Mouse (Mus musculus): Measurements from ENCODE around the gene Tnni3. TPM values are rescaled to one million over a fixed set of nuclear protein-coding genes. Genes with fewer than 3 reads are reported as not detected.
A peak's percentile ranks its signal among the peaks of the same experiment; 100 is the strongest.

The Tnni3 gene
- polyA plus RNA-seq, 1 experiment from 2014 or later = 3.3 TPM

GRCm38 (mm10) chr7:4492284-4493224 is 31.5 kb downstream of the Tnni3 start:
- Histone ChIP-seq H3K27ac (replicated peaks) (no peak overlapping the region), H3K4me3 (no peak overlapping the region), H3K36me3 (peaks cover 79% of the 10 kb centered on the region), H3K27me3 (no peaks in the 10 kb centered on the region), H3K4me2 (replicated peaks) (no peak overlapping the region), H3K9me3 (no peaks in the 10 kb centered on the region), H3K4me1 (peaks cover 3% of the 10 kb centered on the region; the same call in 1 of the 2 replicates), H3K9ac (replicated peaks) (no peak overlapping the region)
- ATAC-seq (ENCODE audit: low FRiP score, low read depth) = no peak
- WGBS = 93% methylated on average over 13 of the region's 13 CpGs

DNA sequence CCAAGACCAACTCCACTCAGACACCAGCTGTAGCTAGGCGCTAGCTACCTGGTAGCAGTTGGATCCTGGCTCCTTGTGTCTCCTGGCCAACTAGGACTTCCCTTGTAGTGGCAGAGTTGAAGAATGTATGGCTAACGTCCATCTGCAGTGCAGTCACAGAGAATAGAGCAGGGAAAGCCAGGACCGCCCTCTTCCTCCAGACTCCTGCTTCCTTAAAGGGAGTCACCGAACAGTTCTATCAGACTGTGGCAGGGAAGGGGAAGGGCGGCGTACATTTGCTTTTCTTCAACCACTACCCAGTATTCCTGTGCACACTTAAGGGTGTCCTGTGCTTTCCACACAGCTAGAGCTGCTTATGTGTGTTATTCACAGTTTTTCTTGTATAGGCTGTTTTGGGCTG is 32.7 kb downstream of the Tnni3 start:
- peaks cover 78% of the 10 kb centered on the region for H3K36me3 ChIP-seq
- H3K27me3 ChIP-seq = no peaks in the 10 kb centered on the region
- no peak for ATAC-seq (ENCODE audit: low FRiP score, low read depth)
- H3K9me3 ChIP-seq = no peaks in the 10 kb centered on the region
- 91% methylated on average over 6 of the region's 6 CpGs for WGBS
- H3K4me2 ChIP-seq (replicated peaks) = no peak overlapping the region
- no peak overlapping the region for H3K9ac ChIP-seq (replicated peaks)
- H3K27ac ChIP-seq (replicated peaks) = no peak overlapping the region
- no peaks in the 10 kb centered on the region for H3K4me1 ChIP-seq
- no peak overlapping the region for H3K4me3 ChIP-seq

DNA sequence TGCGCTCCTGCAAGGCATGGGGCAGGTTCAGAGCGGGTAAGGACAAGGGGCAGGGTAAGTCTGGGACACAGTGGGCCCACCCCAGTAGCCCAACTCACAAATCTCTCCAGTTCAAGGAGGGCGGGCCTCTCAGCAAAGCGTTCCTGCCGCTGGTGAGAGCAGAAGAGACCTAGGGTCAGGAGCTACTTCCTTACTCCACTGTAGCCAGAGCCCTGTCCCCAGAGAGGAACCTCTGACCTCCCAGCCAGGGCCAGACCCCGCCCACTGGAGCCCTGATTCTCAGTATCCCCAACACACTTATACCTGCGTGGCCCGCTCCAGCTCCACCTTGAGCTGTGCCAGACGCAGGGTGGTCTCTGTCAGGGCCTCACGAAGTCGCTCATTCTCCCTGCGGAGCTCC is 41.7 kb downstream of the Tnni3 start:
- Histone ChIP-seq H3K4me2 (replicated peaks) (no peak overlapping the region), H3K9ac (replicated peaks) (no peak overlapping the region), H3K27me3 (peaks cover 16% of the 10 kb centered on the region; the same call in 1 of the 2 replicates), H3K4me1 (peaks cover 18% of the 10 kb centered on the region), H3K27ac (replicated peaks) (no peak overlapping the region), H3K4me3 (no peak overlapping the region), H3K9me3 (no peaks in the 10 kb centered on the region), H3K36me3 (peaks cover 66% of the 10 kb centered on the region)
- no peak for ATAC-seq (ENCODE audit: low FRiP score, low read depth)
- 91% methylated on average over 12 of the region's 12 CpGs for WGBS

DNA sequence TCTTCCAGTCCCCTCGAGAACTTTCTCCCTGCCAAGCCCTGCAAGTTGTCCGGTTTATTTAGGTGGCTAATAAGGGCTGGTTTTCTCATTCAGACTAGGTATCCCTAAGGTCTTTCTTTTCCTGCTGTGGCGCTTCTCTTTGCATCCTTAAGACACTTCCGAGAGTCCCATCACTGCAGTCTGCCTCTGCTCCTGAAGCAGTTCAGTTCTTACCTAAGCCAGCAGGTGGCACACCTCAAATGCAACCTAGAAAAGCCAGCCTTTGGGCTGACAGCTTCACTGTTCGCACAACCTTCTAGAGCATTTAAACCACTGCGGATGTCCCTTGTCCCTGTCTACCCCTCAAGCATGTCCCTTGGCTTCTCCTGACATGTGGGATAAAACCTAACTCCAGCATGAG is 44.4 kb downstream of the Tnni3 start:
- H3K4me3 ChIP-seq = no peak overlapping the region
- H3K9ac ChIP-seq (replicated peaks) = no peak overlapping the region
- WGBS = 28% methylated on average over 6 of the region's 6 CpGs
- peaks cover 40% of the 10 kb centered on the region for H3K36me3 ChIP-seq
- H3K9me3 ChIP-seq = no peaks in the 10 kb centered on the region
- no peak overlapping the region for H3K27ac ChIP-seq (replicated peaks)
- no peak for ATAC-seq (ENCODE audit: low FRiP score, low read depth)
- peaks cover 37% of the 10 kb centered on the region for H3K27me3 ChIP-seq
- H3K4me1 ChIP-seq = peaks cover 18% of the 10 kb centered on the region
- no peak overlapping the region for H3K4me2 ChIP-seq (replicated peaks)

GRCm38 (mm10) chr7:4478796-4479291 is 45.2 kb downstream of the Tnni3 start:
- Histone ChIP-seq H3K4me2 (replicated peaks) (peak overlapping the region; percentile 78), H3K27me3 (peaks cover 45% of the 10 kb centered on the region), H3K9me3 (no peaks in the 10 kb centered on the region), H3K36me3 (peaks cover 32% of the 10 kb centered on the region), H3K27ac (replicated peaks) (peak overlapping the region; percentile 87), H3K4me3 (peak overlapping the region; percentile 51), H3K9ac (replicated peaks) (peak overlapping the region; percentile 58), H3K4me1 (peaks cover 18% of the 10 kb centered on the region)
- peak; percentile 7 for ATAC-seq (ENCODE audit: low FRiP score, low read depth)
- WGBS = 1% methylated on average over 16 of the region's 16 CpGs

DNA sequence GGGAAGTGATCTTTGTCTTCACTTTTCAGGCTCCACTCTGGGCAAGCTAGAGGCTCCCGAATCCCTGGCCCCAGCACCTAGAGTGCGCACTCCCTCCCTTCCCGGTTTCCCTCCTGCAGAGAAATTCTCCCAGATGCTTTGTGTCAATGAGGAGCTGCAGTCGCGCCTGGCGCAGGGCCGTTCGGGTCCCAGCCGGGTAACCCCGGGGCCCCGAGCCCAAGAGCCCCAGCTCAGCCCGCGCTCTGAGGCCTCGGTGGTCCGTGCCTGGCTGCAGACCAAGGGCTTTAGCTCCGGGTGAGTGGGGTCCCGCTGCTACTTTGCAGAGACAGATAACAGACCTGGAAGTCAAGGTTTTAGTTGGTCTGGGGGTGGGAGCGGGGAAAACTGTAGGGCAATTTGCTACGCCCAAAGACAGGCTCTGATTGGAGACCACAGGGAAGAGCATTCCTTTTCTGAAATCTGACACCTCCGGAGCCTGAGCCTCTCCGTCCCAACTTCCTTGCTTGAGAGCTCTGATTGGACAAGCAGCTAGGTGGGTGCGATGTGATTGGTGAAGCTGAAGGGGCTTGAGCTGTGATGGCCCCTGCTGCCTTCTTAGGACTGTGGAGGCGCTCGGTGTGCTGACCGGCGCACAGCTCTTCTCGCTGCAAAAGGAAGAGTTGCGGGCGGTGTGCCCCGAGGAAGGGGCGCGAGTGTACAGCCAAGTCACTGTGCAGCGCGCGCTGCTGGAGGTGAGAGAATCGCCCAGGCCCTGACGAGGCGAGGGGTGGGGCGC is 45.8 kb downstream of the Tnni3 start:
- peaks cover 25% of the 10 kb centered on the region for H3K36me3 ChIP-seq
- H3K4me3 ChIP-seq = peak overlapping the region; percentile 51
- peak overlapping the region; percentile 78 for H3K4me2 ChIP-seq (replicated peaks)
- H3K4me1 ChIP-seq = peaks cover 18% of the 10 kb centered on the region
- H3K9ac ChIP-seq (replicated peaks) = peak overlapping the region; percentile 68
- peak; percentile 99 for ATAC-seq (ENCODE audit: low FRiP score, low read depth)
- peaks cover 51% of the 10 kb centered on the region for H3K27me3 ChIP-seq
- no peaks in the 10 kb centered on the region for H3K9me3 ChIP-seq
- WGBS = under 1% methylated on average over 39 of the region's 39 CpGs
- peak overlapping the region; percentile 87 for H3K27ac ChIP-seq (replicated peaks)

DNA sequence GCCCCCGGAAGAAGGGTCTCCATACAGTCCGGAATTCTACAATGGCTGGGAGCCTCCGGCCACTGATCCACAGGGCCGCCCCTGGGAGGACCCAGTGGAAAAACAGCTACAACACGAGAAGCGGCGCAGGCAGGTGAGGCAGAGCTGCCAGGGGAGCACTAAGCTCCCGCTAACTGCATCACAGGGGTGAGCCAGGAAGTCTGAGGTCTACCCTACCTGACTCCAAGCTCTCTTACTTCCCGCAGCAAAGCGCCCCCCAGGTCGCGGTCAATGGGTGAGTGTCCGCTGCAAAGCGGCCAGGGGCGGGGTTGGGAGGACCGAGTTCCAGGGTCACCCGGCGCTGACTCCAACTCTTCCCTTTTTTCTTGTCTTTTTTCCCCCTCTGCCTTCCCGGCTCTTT is 50.1 kb downstream of the Tnni3 start:
- H3K4me3 ChIP-seq = no peak overlapping the region
- H3K4me1 ChIP-seq = peaks cover 12% of the 10 kb centered on the region
- H3K9me3 ChIP-seq = no peaks in the 10 kb centered on the region
- no peaks in the 10 kb centered on the region for H3K36me3 ChIP-seq
- no peak overlapping the region for H3K4me2 ChIP-seq (replicated peaks)
- peaks cover 82% of the 10 kb centered on the region for H3K27me3 ChIP-seq
- WGBS = 16% methylated on average over 19 of the region's 19 CpGs
- no peak overlapping the region for H3K27ac ChIP-seq (replicated peaks)
- ATAC-seq (ENCODE audit: low FRiP score, low read depth) = no peak
- no peak overlapping the region for H3K9ac ChIP-seq (replicated peaks)

- Histone ChIP-seq H3K9ac (replicated peaks) (no peak overlapping the region), H3K27me3 (peaks cover 77% of the 10 kb centered on the region)
- peak; percentile 83 for ATAC-seq (ENCODE audit: low FRiP score, low read depth)
Observed at GRCm38 (mm10) chr7:4471179-4471555, 52.9 kb downstream of the Tnni3 start.

GRCm38 (mm10) chr7:4470275-4471178 is 53.5 kb downstream of the Tnni3 start:
- Histone ChIP-seq H3K9me3 (no peaks in the 10 kb centered on the region), H3K4me1 (no peaks in the 10 kb centered on the region; the same call in 1 of the 2 replicates), H3K27ac (replicated peaks) (no peak overlapping the region), H3K4me2 (replicated peaks) (peak overlapping the region; percentile 55), H3K27me3 (peaks cover 71% of the 10 kb centered on the region), H3K9ac (replicated peaks) (peak overlapping the region; percentile 20), H3K4me3 (peak overlapping the region; percentile 38), H3K36me3 (no peaks in the 10 kb centered on the region)
- ATAC-seq (ENCODE audit: low FRiP score, low read depth) = peak; percentile 72
- WGBS = 3% methylated on average over 35 of the region's 35 CpGs

More at GRCm38 (mm10) chr7:4471179-4471555, 52.9 kb downstream of the Tnni3 start:
- H3K36me3 ChIP-seq = no peaks in the 10 kb centered on the region
- no peak overlapping the region for H3K27ac ChIP-seq (replicated peaks)
- H3K4me3 ChIP-seq = peak overlapping the region; percentile 38
- no peaks in the 10 kb centered on the region; the same call in 1 of the 2 replicates for H3K4me1 ChIP-seq
- no peaks in the 10 kb centered on the region for H3K9me3 ChIP-seq
- WGBS = 1% methylated on average over 24 of the region's 24 CpGs
- H3K4me2 ChIP-seq (replicated peaks) = peak overlapping the region; percentile 55

Measured in midbrain, embryonic 12.5 days (tissue).